Mouse (Mus musculus) gastrocnemius, postnatal 10 days (tissue): ENCODE data around the gene Tmem38a. TPM values are rescaled to one million over a fixed set of nuclear protein-coding genes. Genes with fewer than 3 reads are reported as not detected.
A peak's percentile ranks its signal among the peaks of the same experiment; 100 is the strongest.

Experiments used
- DNase-seq: peaks from one replicate; pipeline ENCODE4 v3.0.0; 2021; ENCODE audit warnings: mixed read lengths
- long read RNA-seq, 2 experiments: library from polyadenylated mRNA; stranded (forward); transcript quantifications; one replicate each; pipeline ENCODE4 v2.0.0; 2021
- total RNA-seq, 2 experiments: library from RNA; stranded (reverse); gene quantifications; 2 replicates each; pipeline ENCODE4 v1.2.3; 2021

The Tmem38a gene
- 100 to 1,000 TPM; 824 to 997 TPM for total RNA-seq
- long read RNA-seq, experiment 1, transcript Tmem38a-201 (6 exons, 2,124 nt) = major isoform, 1,689 of 1,929 reads
- long read RNA-seq, experiment 1, partial matches to known transcripts = 123 of 1,929 reads
- long read RNA-seq, experiment 1, other reads (novel, unspliced or antisense) = 117 of 1,929 reads
- long read RNA-seq, experiment 2, transcript Tmem38a-201 (6 exons, 2,124 nt) = major isoform, 1,889 of 2,131 reads
- long read RNA-seq, experiment 2, partial matches to known transcripts = 30 of 2,131 reads
- long read RNA-seq, experiment 2, other reads (novel, unspliced or antisense) = 208 of 2,131 reads

DNA sequence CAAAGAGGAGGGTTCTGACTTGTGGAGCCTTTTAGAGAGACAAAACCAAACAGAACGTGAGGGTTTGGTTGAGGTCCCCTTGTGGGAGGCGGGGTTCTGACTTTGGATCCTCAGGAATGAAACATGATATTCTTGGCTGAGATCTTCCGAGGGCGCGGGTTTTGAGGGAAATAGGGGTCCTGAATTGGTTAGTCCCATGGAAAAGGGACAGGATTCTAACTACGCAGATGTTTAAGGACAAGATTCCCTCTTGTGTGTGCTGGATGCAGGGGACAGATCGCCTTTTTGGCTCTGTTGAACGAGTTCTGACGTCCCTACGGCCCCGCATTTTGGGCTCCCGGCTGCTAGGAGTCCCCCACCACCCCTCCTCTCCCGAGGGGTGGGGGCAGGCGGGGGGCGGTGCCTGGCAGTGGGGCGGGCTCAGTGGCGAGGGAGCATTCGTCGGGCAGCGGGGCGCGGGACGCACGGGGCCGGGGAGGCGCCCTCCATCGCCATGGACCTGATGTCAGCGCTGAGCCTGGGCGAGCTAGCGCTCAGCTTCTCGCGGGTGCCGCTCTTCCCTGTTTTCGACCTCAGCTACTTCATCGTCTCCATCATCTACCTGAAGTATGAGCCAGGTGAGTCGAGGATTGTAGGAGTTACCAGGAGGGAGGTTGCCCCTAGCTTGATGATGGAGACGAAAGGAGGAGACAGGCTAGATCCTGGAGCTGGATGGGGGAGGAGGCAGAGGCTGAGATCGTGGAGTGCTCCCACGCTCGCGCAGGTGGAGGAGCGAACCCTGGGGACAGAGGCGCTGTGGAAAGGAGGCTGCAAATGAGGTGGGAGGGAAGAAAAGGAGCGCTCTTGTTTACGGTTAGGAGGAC is at the start of gene Tmem38a:
Tmem38a (plus strand) TSS at position 445 of the 863 bp plus-strand sequence.
- peak; percentile 88 for DNase-seq

DNA sequence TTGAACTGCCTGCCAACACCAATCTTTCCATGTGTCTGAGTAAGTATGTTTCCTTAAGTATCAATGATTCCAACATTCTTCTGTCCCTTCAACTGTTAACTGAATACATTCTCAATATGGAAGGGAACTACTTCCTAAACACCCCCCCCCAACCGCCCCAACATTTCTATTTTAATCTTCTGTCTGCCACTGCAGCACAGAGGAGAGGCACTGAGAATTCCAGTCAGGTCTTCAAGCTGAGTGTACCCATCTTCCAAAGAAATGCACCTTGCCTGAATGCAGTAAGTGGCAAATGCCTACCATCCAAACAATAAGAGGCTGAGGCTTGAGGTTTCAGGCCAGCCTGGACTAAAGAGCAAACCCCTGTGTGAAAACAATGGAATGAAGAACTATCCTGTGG is 39.8 kb upstream of the Tmem38a start:
- no peak for DNase-seq

DNA sequence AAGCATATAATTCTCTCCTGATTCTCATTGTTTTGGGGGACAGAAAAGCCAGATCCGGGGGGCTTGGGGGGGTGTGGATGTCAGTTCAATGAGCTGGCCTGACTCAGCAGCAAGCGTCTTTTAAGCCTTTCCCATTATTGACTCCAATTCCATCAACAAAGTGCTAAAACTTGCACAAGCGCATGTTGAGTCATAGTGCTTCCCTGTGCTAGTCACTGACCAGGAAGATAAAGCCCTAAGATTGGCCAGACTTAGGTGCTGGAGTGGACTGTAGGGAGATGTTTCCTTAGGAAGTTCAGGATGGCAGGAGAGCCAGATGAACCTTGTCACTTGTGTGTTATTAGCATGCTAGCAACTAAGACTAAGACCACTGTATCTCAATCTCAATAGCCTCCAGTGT is 37.0 kb upstream of the Tmem38a start:
- no peak for DNase-seq

DNA sequence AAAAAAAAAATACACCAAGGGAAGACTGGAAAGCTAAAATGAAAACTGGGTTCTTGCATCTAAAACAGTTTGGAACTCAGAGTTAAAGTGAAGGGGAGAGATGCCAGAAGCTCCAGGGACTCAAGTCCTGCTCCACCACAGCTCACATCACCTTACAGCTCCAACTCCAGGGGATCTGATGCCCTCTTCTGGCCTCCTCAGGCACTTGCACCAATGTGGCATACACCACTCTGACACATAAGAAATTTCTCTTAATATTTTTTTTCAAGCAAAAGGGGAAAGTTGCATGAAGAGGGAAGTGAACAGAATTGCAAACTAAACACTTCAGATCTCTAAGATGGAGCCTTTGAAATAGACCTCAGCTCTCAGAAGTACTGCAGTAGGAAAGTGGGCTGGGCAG is 32.6 kb upstream of the Tmem38a start:
- DNase-seq = no peak

DNA sequence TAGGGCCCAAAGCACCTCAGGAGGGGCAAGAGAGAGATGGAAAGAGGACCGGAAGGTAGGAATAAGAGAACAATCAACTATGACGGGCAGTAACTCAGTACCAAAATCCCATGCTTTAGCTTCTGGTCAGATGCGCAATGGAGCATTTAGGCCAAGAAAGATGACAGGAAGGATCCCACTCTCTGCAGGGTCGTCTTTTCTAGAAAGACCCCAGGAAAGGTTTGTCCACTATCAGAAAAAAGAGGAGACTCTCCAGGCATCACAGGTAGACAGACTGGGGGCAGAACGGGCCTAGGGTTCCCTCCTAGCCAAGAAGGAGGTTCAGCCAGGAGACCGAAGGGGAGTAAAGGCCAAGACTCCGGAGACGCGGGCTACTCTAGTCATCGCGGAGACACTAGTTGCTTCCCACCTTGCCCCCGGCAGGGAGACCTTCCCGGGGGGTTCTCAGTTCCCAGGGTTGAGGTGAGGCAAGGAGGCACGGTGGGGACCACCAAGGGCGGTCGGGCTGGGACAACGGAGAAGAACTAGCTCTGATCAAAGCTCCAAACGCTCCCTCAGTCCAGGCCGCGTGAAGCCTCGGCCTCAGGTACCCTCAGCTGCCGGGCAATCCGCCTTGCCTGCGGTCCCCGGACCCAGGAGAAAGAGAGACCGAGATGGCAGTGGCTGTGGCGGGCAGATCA is 24.6 kb upstream of the Tmem38a start:
- no peak for DNase-seq

DNA sequence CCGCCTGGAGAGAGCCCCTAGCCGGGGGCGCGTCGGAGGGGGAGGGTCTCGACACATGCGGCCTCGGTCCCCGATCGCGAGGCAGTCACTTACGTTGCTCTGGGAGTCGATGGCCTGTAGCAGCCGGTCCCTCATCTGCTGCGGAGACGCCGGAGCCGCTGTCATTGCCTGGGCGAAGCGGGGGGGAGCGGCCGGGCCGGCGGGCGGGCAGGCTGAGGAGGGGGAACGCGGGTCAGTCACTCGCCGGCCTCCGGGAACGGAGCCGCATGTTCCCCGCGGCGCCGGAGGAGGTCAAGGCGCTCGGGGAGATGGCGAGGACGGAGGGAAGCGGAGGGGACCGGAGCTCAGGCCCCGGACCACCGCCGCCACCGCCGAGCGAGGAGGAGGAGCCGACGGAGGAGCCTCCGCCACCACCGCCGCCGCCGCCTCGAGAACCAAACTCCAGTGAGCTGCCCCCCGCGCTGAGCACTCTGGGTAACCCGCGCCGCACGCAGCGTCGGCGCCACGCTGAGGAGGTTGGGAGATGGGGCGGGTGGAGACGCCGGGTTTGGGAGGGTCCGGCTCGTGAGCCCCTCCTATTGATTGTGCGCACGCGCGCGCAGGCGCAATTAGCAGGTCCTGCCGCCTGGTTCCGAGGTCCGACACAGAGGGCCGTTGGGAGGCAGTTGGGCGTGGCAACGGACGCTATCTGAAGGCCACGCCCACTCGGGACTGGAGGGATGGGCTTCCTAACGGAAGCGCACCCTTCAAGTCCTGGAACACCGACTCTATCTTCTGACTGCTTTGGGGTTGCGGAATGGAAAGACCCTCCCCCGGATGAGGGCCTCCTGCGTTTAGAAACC is 23.8 kb upstream of the Tmem38a start, which contains the start of gene Med26:
Med26 (minus strand) TSS at position 469 of the 842 bp plus-strand sequence.
- peak; percentile 96 for DNase-seq

DNA sequence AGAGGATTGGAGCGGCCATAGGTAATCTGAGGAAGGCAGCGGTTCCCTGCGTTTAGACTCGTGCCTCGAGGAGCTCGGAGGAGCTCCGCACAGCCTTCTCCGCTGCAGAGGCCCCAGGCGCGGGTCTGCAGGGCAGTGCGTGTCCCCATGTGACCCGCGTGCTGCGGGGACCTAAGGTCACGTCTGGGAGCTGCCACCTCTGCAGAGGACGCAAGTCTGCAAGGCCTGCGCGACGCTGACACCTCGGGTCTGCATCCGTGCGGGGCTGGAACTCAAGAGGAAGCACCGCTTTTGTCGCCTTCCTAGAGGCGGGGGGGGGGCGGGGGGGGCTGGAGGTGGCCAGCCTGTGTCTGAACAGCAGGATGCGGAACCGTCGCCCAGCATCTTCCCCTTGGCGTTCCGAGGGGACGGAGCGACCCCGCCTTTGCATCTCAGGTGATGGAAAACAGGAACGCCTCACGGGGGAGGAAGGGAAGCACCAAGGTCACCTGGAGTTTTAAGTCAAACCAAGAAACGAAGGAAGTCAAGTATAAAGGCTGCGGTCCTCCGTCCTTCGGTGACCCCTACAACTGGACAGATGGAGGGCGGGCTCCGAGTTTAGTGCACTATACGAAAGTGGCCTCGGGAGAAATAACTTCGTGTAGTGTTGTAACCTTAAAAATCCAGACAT is 23.1 kb upstream of the Tmem38a start:
- peak; percentile 56 for DNase-seq

DNA sequence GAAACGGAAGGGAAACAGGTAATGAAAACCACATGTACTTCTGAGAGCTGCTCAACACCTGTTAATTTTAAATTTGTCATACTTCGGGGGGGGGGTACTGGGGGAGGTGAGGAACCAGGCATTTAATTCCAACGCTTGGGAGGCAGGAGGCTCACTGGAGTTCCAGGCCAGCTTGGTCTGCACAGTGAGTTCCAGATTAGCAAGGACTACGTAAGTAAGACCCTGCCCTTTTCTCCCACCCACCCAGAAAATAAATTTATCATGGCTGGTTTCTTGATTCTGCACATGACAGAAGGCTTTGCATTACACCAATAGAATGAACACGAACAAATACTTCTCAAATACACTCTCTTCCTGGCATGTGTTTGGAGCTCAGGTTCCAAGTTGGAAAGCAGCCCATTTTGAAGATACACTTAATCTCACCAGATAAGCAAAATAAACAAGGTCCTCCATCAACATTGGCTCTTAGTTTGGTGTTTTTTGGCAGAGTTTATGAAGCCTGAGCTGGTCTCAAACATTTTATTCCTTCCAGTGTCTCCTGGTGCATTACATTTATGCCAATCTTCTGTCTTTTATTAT is 22.5 kb upstream of the Tmem38a start:
- DNase-seq = no peak

DNA sequence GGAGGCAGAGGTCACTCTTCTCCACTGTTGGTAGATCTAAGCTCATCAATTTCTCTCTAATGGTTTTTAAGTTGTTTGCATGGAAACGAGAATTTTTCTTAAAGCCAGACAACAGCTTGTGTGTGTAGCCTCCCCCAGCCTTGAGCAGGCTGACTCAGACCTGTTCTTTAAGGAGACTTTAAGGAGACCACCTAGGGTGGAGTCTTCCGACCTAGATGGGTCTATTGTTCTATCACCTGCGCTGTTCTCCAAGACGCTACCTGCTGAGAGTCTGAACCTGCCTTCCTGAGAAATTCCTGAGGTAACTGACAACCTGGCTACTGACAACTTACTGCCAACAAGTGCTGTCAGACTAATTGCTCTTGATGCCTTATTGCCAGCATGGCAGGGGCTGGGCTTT is 16.1 kb upstream of the Tmem38a start:
- DNase-seq = no peak

DNA sequence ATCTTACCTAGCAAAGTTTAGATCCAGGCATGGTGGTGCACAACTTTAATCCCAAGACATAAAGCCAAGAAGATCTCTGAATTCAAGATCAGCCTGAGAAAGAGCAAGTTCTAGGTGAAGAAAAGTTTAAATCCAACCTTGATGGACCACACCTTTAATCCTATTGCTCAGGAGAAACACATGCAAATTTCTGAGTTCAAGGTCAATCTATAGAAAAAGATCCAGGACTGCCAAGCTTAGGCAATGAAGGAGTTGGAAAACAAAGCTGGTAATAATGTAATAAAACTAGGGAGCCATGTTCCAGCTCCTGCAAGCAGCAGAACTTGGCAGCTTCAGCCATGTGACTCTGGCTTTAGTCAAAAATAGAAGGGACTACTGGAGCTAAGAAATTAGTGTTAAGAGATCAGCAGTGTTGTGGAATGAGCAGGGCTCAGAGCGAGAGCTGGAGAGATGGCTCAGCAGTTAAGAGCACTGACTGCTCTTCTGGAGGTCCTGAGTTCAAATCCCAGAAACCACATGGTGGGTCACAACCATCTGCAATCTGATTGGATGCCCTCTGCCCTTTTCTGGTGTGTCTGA is 10.7 kb upstream of the Tmem38a start:
- no peak for DNase-seq

DNA sequence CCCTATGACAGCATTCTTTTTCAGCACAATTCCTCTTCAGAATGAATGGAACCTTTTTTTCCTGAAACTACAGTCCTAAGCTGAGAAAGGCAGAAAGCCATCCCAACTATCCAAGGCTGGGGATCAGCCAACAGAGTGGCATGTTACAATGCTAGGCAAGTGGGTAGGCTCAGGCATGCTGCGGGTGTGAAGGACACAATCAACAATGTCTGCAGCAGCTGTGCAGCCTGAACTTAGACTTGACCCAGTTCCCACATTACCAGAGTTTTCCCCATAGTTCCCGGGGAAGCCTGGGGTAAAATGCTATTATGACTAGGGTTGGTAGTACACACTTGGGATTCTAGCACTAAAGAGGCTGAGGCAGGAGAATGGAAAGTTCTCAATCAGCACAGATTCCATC is 5.9 kb upstream of the Tmem38a start:
- DNase-seq = no peak

DNA sequence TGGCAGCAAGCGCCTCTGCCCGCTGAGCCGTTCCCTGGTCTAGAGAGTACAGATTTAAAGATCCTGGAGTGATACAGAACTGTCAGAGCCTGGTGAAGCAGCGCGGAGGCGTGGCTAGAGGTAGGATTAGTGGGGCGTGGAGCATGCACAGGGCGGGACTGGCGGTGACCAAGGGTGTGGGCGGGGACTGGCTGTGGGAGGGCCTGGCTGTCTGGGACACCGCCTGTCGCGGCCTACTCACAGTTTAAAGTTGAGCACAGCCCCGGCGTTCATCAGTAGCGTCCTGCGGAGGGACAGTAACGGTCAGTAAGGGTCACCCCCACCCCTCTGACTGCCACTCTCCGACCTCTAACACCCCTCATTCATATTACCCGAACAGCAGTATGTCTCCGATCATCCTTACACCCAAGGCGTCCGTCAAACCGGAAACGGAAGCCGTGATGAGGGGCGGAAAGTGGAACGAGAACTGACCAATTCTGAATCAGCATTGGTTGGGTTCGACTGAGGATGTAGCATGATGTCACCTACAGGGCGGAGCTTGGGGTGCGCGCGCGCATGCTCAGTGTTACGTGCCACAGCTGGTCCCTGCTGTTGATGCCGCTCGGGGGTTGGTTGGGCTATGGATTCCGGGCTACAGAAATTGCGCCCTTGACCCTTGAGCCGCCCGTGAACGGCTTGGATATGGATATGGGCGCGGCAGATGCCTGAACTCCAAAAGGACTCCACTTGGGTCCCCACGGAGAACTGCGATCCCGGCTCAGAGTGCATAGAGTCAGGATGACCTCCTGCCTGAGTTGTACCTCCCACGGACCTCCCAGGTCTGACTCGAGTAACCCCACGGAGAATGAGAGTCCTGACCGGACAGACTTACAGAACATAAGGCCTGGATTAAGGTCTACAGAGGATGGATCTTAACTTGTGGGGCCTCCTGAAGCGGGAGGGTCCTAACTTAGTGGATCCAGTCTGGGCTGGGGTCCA is 933 bp upstream of the Tmem38a start, which contains the start of gene Smim7:
Smim7 (minus strand) TSS at position 456 of the 978 bp plus-strand sequence.
- peak; percentile 98 for DNase-seq

DNA sequence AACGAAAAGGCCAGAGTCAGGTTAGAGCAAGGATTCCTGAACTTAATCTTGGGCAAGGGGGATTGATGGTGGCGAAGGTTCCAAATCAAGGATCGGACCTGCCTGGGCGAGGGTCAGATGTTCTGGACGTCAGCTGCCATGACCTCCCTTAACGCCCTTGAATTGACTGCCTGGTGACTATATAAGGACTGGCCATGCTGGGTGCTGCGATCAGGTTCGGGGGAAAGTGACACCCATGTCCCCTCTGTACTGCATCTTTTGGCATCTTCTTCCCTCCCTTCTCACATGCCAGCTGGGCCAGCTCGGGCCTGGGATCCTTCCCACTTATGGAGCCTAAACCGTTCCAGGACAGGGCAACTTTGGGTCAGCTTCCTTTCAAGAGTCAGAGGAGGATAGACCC is 652 bp downstream of the Tmem38a start:
- peak; percentile 51 for DNase-seq

DNA sequence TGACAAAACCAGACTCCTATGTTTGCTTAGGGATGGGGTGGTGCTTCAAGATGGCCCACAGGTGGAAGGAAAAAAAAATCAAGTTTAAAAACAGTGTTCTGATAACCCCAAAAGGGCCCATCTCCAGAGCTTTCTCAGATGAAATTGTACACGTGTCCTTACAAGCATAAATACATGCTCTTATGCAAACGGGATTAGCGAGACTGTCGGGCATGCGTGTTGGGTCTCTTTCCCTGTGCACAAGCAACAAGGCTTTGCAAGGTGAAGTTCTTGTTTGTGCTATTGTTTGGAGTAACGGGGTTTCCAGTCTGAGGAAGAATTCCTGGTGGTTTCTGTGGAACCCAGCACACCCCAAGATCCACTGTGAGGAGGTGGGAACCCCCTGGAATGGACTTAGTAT is 1.6 kb downstream of the Tmem38a start:
- no peak for DNase-seq

DNA sequence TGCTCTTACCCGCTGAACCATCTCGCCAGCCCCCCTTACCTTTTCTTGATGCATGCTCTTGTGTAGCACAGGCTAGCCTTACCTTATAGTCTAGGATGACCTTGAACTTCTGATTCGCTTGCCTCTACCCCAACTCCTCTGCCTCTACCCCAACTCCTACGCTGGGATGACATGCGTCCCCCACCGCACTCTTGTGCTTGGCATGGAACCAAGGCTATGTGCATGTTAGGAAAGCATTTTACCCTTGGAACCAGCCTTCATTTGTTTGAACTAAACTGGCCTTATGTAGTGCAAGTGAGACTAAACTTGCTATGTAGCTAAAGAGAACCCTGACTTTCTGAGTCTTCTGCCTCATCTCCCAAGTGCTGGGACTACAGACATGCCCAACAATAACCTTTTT is 4.1 kb downstream of the Tmem38a start:
- no peak for DNase-seq

DNA sequence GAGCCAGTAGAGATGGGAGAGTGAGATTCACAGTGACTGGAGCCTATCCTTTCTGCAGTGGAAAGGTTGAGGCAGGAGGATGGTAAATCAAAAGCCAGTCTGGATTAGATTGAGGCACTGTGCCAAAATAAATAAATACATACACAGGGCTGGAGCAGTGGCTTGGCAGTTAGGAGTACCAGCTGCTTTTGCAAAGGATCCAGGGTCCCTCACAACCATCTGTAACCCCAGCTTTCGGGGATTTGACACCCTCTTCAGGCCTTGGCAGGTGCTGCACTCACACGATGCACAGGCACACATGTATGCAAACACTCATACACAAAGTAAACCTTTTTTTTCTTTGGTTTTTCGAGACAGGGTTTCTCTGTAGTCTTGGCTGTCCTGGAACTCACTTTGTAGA is 5.4 kb downstream of the Tmem38a start:
- no peak for DNase-seq

DNA sequence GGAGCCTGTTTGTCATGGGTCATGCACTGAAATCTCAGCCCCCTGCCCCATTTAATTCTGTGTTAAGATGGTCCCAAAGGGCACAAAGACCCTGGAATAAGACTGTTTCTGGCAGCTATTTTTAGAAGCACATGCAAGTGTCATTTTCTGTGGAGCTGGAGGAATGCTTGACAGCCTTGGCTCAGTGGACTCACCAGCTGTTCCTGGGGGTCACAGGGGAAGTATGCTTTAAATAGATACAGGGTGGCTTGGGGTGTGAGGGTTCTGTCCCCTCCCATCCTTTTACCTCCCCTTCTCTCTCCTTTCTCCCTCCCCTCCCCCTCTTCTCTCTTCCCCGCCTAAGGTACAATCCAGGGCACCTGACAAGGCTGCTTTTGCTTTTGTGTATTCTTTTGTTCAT is 6.1 kb downstream of the Tmem38a start:
- DNase-seq = no peak

DNA sequence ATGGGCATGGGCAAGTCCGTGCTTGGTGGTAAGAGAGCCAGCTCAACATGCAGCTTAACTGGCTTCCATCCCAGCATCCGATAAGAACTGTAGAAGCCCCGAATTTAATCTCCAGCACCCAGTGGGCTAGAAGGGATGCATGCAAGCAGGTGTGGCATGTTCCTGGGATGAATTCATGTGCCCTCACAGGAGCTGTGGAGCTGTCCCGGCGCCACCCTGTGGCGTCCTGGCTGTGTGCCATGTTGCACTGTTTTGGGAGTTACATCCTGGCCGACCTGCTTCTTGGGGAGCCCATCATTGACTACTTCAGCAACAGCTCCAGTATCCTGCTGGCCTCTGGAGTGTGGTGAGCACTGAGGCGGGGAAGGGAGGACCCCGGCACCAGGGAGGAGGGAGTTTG is 7.5 kb downstream of the Tmem38a start:
- no peak for DNase-seq

DNA sequence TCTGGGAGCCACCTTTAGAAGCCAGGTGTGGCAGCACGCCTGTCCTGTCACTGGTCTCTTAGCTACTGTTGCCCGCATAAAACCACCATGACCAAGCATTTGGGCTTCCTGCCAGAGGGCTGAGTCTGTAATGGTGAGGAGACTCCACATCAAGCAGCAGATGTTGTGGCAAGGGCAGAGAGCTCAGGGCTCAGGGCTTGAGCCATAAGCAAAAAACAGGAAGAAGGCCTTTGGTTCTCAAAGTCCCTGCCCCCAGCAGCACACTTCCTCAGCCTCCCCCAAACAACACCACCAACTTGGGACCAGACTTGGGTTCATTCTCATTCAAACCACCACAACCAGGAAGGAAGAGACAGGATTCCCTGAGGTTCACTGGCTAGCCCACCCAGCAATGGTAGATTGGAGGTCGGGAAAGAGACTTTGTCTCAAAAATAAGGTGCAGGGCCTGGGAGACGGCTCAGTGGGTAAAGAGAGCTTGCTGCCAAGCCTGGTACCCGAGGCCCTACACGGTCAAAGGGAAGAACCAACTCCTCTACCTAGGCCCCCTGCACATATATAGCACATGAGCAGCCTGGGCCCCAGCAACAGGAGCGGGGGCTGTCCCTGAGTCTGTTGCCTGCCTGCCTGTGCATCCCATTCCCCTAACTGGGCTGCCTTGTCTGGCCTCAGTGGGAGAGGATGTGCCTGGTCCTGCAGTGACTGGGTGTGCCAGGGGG is 11.4 kb downstream of the Tmem38a start:
- peak; percentile 76 for DNase-seq
